Mouse (Mus musculus): ENCODE results near the gene Zfc3h1.

GRCm38 (mm10) chr10:115385018-115386002 is 551 bp downstream of the Zfc3h1 start:
- TF ChIP-seq CTCF (IDR thresholded peaks at IDR 0.05; ENCODE audit: low read depth, low read length) (no peak), GATA1 (IDR thresholded peaks at IDR 0.05; ENCODE audit: borderline replicate concordance, low read length) (no peak), TAL1 (conservative IDR thresholded peaks at IDR 0.05; ENCODE audit: low read depth, low read length) (no peak)
